Mouse (Mus musculus): Measurements from ENCODE around the gene Zbtb3. TPM values are rescaled to one million over a fixed set of nuclear protein-coding genes. Genes with fewer than 3 reads are reported as not detected.

Zbtb3 gene
- total and polyA plus RNA-seq, 2 experiments from 2014 or later = 4.4 to 5.0 TPM

DNA sequence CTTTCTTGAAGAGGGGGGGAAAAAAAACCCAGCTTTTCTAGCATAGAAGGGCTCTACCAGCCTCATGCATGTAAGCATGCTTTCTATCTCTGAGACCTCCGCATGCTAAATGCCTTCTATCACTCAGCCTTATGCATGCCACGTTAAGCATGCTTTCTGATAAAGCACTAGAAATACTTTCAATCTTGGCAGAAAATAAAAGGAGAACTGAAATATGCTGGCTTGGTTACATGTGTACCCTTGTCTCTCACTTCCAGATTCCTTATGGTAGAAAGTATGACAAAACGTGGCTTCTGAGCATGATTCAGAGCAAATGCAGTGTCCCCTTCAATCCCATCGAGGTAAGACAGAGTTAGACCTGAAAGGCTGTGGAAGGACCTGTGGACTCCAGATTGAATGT is 39.1 kb upstream of the Zbtb3 start:
- Histone ChIP-seq H3K4me3 (ENCODE audit: low read length) (no peak overlapping the region), H3K4me2 (ENCODE audit: low read depth, low read length) (no peak overlapping the region), H3K36me3 (ENCODE audit: insufficient read depth, low read length) (peaks cover 58% of the 10 kb centered on the region), H3K9ac (replicated peaks; ENCODE audit: low read length) (no peak overlapping the region), H3K27ac (no peak overlapping the region), H3K27me3 (ENCODE audit: insufficient read depth, low read length) (no peaks in the 10 kb centered on the region), H3K9me3 (ENCODE audit: low read length) (no peaks in the 10 kb centered on the region), H3K4me1 (ENCODE audit: insufficient read depth, low read length) (peaks cover 6% of the 10 kb centered on the region; the same call in 1 of the 2 replicates)
- no peak for TF ChIP-seq CTCF (IDR thresholded peaks at IDR 0.05; ENCODE audit: low read depth)
- DNase-seq (ENCODE audit: low spot score) (no peak), ATAC-seq (no peak)
- WGBS = 94% methylated on average over 4 of the region's 4 CpGs

DNA sequence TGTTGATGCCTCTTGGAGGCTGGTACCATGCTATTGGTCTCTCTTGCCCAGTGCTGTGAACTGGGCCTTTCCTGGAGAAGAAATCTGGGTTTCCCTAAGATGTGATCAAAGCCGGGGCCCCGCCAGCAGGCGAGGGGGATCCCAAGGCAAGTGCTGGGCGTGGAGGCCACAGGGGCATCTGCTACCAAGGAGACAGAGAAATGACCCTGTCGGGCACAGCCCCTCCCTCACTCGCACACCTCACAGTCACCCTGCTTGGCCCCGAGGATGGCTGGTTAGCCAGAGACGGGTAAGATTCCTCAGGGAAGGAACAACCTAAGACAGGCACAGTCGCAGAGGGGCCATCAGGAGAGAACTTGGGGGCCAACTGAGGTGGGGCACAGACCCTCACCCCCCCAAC is 36.8 kb upstream of the Zbtb3 start:
- no peaks in the 10 kb centered on the region; the same call in 1 of the 2 replicates for H3K4me1 ChIP-seq (ENCODE audit: insufficient read depth, low read length)
- 0 out of 2 replicates have a peak, but pooled peaks have one; percentile 4 for ATAC-seq
- no peak overlapping the region for H3K4me2 ChIP-seq (ENCODE audit: low read depth, low read length)
- peaks cover 68% of the 10 kb centered on the region for H3K36me3 ChIP-seq (ENCODE audit: insufficient read depth, low read length)
- H3K4me3 ChIP-seq (ENCODE audit: low read length) = no peak overlapping the region
- no peak for TF ChIP-seq CTCF (IDR thresholded peaks at IDR 0.05; ENCODE audit: low read depth)
- no peak for DNase-seq (ENCODE audit: low spot score)
- H3K27me3 ChIP-seq (ENCODE audit: insufficient read depth, low read length) = no peaks in the 10 kb centered on the region
- H3K9ac ChIP-seq (replicated peaks; ENCODE audit: low read length) = no peak overlapping the region
- H3K27ac ChIP-seq = no peak overlapping the region
- WGBS = 99% methylated on average over 9 of the region's 9 CpGs
- no peaks in the 10 kb centered on the region for H3K9me3 ChIP-seq (ENCODE audit: low read length)

DNA sequence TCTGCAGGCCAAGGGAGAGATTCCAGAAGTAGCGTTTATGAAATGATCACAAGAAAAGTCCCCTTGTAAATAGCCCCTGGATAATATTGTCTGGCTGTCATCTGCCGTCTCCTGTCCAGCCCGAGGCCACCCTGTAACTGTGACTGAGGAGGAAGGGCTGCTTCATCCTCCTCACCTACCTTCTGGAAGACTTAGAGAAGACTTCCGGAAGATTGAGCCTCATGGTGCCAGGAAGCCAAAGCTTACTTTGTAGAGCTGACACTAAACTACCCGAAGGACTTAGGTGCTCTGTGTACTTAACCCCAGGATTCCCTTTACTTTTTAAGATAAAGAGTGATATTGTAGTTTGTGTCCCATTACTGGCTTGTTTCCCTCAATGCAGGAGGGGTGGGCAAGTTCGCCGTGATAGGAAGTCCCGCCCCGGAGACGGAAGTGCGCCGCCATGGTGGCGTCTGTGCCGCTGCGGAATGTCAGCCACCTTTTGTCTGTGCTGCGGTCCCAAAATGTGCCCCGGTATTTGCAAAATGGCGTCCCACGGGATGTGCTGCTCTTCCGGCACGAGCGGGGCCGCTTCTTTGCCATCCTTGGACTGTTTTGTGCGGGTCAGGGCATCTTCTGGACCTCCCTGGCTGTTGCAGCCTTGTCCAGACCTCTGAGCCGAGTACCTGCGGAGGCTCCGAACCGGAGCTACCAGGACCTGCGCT is 31.6 kb upstream of the Zbtb3 start, which contains the start of gene Tmem223:
Gene Tmem223, plus strand, starts transcription at position 430 of the 704 bp plus-strand sequence.
- peak; percentile 47 for TF ChIP-seq CTCF (IDR thresholded peaks at IDR 0.05; ENCODE audit: low read depth)
- peaks cover 12% of the 10 kb centered on the region for H3K4me1 ChIP-seq (ENCODE audit: insufficient read depth, low read length)
- no peaks in the 10 kb centered on the region for H3K9me3 ChIP-seq (ENCODE audit: low read length)
- no peaks in the 10 kb centered on the region for H3K27me3 ChIP-seq (ENCODE audit: insufficient read depth, low read length)
- H3K4me2 ChIP-seq (ENCODE audit: low read depth, low read length) = peak within 1 kb of the TSS; percentile 81
- ATAC-seq (peak; percentile 67), DNase-seq (ENCODE audit: low spot score) (peak; percentile 90)
- peak within 1 kb of the TSS; percentile 90 for H3K9ac ChIP-seq (replicated peaks; ENCODE audit: low read length)
- peak within 1 kb of the TSS; percentile 84 for H3K4me3 ChIP-seq (ENCODE audit: low read length)
- peak within 1 kb of the TSS; percentile 91 for H3K27ac ChIP-seq
- 28% methylated on average over 29 of the region's 29 CpGs for WGBS
- peaks cover 35% of the 10 kb centered on the region for H3K36me3 ChIP-seq (ENCODE audit: insufficient read depth, low read length)

DNA sequence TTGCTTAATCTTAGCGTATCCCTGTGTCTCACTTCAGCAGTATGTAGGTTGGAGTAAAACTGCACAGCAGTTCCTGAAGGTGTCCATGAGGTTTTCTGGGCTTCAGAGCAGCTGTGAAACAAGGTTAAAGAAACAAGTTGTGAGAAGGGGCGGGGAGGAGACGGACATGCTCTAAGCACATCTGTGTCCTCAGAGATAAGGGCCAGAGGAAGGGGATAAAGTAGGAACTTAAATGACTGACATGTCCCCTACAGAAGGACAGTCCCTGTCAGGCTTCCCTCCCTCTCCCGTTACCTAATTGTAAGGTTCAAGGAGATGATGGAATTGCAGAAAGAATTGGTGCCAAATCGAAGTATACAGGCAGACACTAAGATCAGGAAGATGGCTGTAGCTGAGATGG is 29.4 kb upstream of the Zbtb3 start:
- TF ChIP-seq CTCF (IDR thresholded peaks at IDR 0.05; ENCODE audit: low read depth) = no peak
- H3K27ac ChIP-seq = no peak overlapping the region
- peaks cover 17% of the 10 kb centered on the region for H3K36me3 ChIP-seq (ENCODE audit: insufficient read depth, low read length)
- DNase-seq (ENCODE audit: low spot score) (no peak), ATAC-seq (no peak)
- H3K4me3 ChIP-seq (ENCODE audit: low read length) = no peak overlapping the region
- peaks cover 12% of the 10 kb centered on the region for H3K4me1 ChIP-seq (ENCODE audit: insufficient read depth, low read length)
- no peaks in the 10 kb centered on the region for H3K9me3 ChIP-seq (ENCODE audit: low read length)
- peak overlapping the region; percentile 95 for H3K4me2 ChIP-seq (ENCODE audit: low read depth, low read length)
- WGBS = 87% methylated on average over 5 of the region's 5 CpGs
- H3K27me3 ChIP-seq (ENCODE audit: insufficient read depth, low read length) = no peaks in the 10 kb centered on the region
- H3K9ac ChIP-seq (replicated peaks; ENCODE audit: low read length) = peak overlapping the region; percentile 93; the same call in 1 of the 2 replicates

DNA sequence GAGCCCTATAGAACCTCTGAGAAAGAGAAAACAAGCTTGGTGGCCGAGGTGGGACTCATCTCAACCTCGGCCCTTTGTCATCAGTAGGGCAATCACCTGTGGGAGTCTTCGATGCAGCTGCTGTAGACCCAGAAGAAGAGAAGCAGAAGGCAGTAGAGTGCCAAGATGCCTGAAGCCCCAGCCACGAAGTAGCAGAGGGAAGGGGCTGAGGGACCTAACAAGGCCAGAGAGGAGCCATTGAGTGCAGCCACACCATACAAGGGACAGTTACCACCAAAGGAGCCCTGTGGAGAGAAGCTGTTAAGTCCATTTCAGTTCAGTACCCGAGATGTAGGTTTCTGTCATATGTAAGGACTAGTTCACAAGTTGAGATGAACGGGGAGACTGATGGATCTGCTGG is 28.9 kb upstream of the Zbtb3 start:
- H3K27me3 ChIP-seq (ENCODE audit: insufficient read depth, low read length) = no peaks in the 10 kb centered on the region
- peak overlapping the region; percentile 93 for H3K9ac ChIP-seq (replicated peaks; ENCODE audit: low read length)
- peaks cover 17% of the 10 kb centered on the region for H3K36me3 ChIP-seq (ENCODE audit: insufficient read depth, low read length)
- 61% methylated on average over 6 of the region's 6 CpGs for WGBS
- peak overlapping the region; percentile 95 for H3K4me2 ChIP-seq (ENCODE audit: low read depth, low read length)
- ATAC-seq = no peak
- peak overlapping the region; percentile 95; the same call in 1 of the 2 replicates for H3K27ac ChIP-seq
- H3K9me3 ChIP-seq (ENCODE audit: low read length) = no peaks in the 10 kb centered on the region
- DNase-seq (ENCODE audit: low spot score) = no peak
- peak overlapping the region; percentile 69 for H3K4me3 ChIP-seq (ENCODE audit: low read length)
- no peak for TF ChIP-seq CTCF (IDR thresholded peaks at IDR 0.05; ENCODE audit: low read depth)
- H3K4me1 ChIP-seq (ENCODE audit: insufficient read depth, low read length) = peaks cover 12% of the 10 kb centered on the region

DNA sequence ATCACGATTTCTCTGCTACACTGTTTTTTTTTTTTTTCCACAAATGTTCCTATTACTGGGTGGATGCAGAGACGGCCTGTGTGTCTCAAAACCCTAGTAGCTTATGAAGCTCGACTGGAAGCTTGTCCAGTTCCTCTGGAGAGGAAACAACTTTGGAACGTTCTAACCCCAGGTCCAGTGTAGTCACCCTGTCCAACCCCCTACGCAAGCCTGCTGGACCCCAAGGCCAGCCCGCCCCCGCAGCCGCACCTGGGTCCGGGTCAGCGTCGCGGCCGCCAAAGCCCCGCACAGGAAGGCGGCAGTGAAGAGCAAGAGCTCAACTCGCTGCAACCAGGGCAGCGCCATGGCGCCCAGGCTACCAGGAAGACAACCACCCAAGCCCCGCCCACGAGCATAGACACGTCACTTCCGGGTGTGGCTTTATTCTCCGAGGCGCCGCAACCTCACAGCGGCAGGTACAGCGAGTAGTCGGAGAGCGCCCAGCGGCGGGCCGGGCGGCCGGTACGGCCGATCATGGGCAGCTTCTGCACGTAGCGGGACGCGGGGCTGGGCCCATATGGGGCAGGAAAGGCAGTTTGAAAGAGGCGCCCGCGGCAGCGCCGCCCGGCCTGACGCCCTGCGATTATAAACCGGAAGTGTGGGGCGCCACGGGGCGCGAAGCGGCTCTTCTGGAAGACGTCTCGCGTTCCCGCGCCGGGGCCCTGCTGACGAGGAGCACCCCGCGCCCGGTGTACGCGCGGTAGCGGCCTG is 28.1 kb upstream of the Zbtb3 start, which contains the start of gene Tmem179b:
Gene Tmem179b, minus strand, starts transcription at position 382 of the 750 bp plus-strand sequence.
- Histone ChIP-seq H3K9me3 (ENCODE audit: low read length) (no peaks in the 10 kb centered on the region), H3K4me3 (ENCODE audit: low read length) (peak within 1 kb of the TSS; percentile 69), H3K9ac (replicated peaks; ENCODE audit: low read length) (peak within 1 kb of the TSS; percentile 93), H3K4me2 (ENCODE audit: low read depth, low read length) (peak within 1 kb of the TSS; percentile 95), H3K36me3 (ENCODE audit: insufficient read depth, low read length) (peaks cover 14% of the 10 kb centered on the region; the same call in 1 of the 2 replicates), H3K27ac (peak within 1 kb of the TSS; percentile 95), H3K4me1 (ENCODE audit: insufficient read depth, low read length) (peaks cover 12% of the 10 kb centered on the region), H3K27me3 (ENCODE audit: insufficient read depth, low read length) (no peaks in the 10 kb centered on the region)
- peak; percentile 94 for ATAC-seq
- under 1% methylated on average over 67 of the region's 68 CpGs for WGBS
- peak; percentile 23; the same call in 1 of the 2 replicates for TF ChIP-seq CTCF (IDR thresholded peaks at IDR 0.05; ENCODE audit: low read depth)
- peak; percentile 97 for DNase-seq (ENCODE audit: low spot score)

All from hindbrain, postnatal 0 days (tissue).